Mouse (Mus musculus) CH12.LX (cell line): ENCODE results near the gene Bpifa6. TPM values are rescaled to one million over a fixed set of nuclear protein-coding genes. Genes with fewer than 3 reads are reported as not detected.

ENCODE experiments used
- polyA plus RNA-seq: library from polyadenylated mRNA; unstranded; fragments of >175 nt; gene quantifications from 2 replicates; pipeline ENCODE4 v1.2.1, GENCODE M21; 2012; ENCODE audit warnings: low read depth; ENCODE audit not compliant: insufficient read length
- total RNA-seq, 2 experiments: library from RNA; depleted of rRNA; stranded (reverse); fragments of 300-350 nt in 1 of 2; fragments of >200 nt in 1 of 2; gene quantifications; 2 replicates each; pipeline ENCODE4 v1.2.3; 2012 to 2014

The Bpifa6 gene
- total and polyA plus RNA-seq, 3 experiments: not detected

Other genes with a start within 250 kb of the Bpifa6 start
- 30.8 and 44.7 TPM in 2 replicates for gene Mapre1, start 233.7 kb upstream of the Bpifa6 start, total RNA-seq (2012; rRNA removed)
- 136 and 163 TPM in 2 replicates for gene Mapre1, start 233.7 kb upstream of the Bpifa6 start, total RNA-seq (2014; rRNA removed)
- 134 and 148 TPM in 2 replicates for gene Mapre1, start 233.7 kb upstream of the Bpifa6 start, polyA plus RNA-seq
- 0.21 and 0.42 TPM in 2 replicates for gene Efcab8, start 195.0 kb upstream of the Bpifa6 start, total RNA-seq (2012; rRNA removed)
- 0.08 TPM in 1 of 2 replicates, not detected in the other for gene Efcab8, start 195.0 kb upstream of the Bpifa6 start, total RNA-seq (2014; rRNA removed)
- 0.15 and 0.39 TPM in 2 replicates for gene Efcab8, start 195.0 kb upstream of the Bpifa6 start, polyA plus RNA-seq
- 0.30 TPM in 1 of 2 replicates, not detected in the other for gene Sun5, start 103.9 kb upstream of the Bpifa6 start, total RNA-seq (2012; rRNA removed)
- not detected in 2 replicates for gene Sun5, start 103.9 kb upstream of the Bpifa6 start, total RNA-seq (2014; rRNA removed)
- not detected in 2 replicates for gene Sun5, start 103.9 kb upstream of the Bpifa6 start, polyA plus RNA-seq
- gene Bpifb2, start 99.9 kb upstream of the Bpifa6 start, total RNA-seq (2012; rRNA removed): not detected in 2 replicates
- gene Bpifb2, start 99.9 kb upstream of the Bpifa6 start, total RNA-seq (2014; rRNA removed): not detected in 2 replicates
- not detected in 2 replicates for gene Bpifb2, start 99.9 kb upstream of the Bpifa6 start, polyA plus RNA-seq
- not detected in 2 replicates for gene Bpifb6, start 74.6 kb upstream of the Bpifa6 start, total RNA-seq (2012; rRNA removed)
- not detected in 2 replicates for gene Bpifb6, start 74.6 kb upstream of the Bpifa6 start, total RNA-seq (2014; rRNA removed)
- not detected in 2 replicates for gene Bpifb6, start 74.6 kb upstream of the Bpifa6 start, polyA plus RNA-seq
- not detected in 2 replicates for gene Bpifb3, start 56.7 kb upstream of the Bpifa6 start, total RNA-seq (2012; rRNA removed)
- gene Bpifb3, start 56.7 kb upstream of the Bpifa6 start, total RNA-seq (2014; rRNA removed): not detected in 2 replicates
- not detected in 2 replicates for gene Bpifb3, start 56.7 kb upstream of the Bpifa6 start, polyA plus RNA-seq
- not detected in 2 replicates for gene Bpifb4, start 36.7 kb upstream of the Bpifa6 start, total RNA-seq (2012; rRNA removed)
- not detected in 2 replicates for gene Bpifb4, start 36.7 kb upstream of the Bpifa6 start, total RNA-seq (2014; rRNA removed)
- gene Bpifb4, start 36.7 kb upstream of the Bpifa6 start, polyA plus RNA-seq: not detected in 2 replicates
- not detected in 2 replicates for gene Bpifa2, start 33.3 kb downstream of the Bpifa6 start, total RNA-seq (2012; rRNA removed)
- not detected in 2 replicates for gene Bpifa2, start 33.3 kb downstream of the Bpifa6 start, total RNA-seq (2014; rRNA removed)
- gene Bpifa2, start 33.3 kb downstream of the Bpifa6 start, polyA plus RNA-seq: not detected in 2 replicates
- not detected in 2 replicates for gene Bpifa3, start 155.4 kb downstream of the Bpifa6 start, total RNA-seq (2012; rRNA removed)
- not detected in 2 replicates for gene Bpifa3, start 155.4 kb downstream of the Bpifa6 start, total RNA-seq (2014; rRNA removed)
- not detected in 2 replicates for gene Bpifa3, start 155.4 kb downstream of the Bpifa6 start, polyA plus RNA-seq
- gene Bpifa1, start 167.9 kb downstream of the Bpifa6 start, total RNA-seq (2012; rRNA removed): not detected in 2 replicates
- gene Bpifa1, start 167.9 kb downstream of the Bpifa6 start, total RNA-seq (2014; rRNA removed): not detected in 2 replicates
- not detected in 2 replicates for gene Bpifa1, start 167.9 kb downstream of the Bpifa6 start, polyA plus RNA-seq
- gene Bpifa5, start 187.7 kb downstream of the Bpifa6 start, total RNA-seq (2012; rRNA removed): not detected in 2 replicates
- not detected in 2 replicates for gene Bpifa5, start 187.7 kb downstream of the Bpifa6 start, total RNA-seq (2014; rRNA removed)
- not detected in 2 replicates for gene Bpifa5, start 187.7 kb downstream of the Bpifa6 start, polyA plus RNA-seq
- not detected in 2 replicates for gene Bpifb1, start 215.9 kb downstream of the Bpifa6 start, total RNA-seq (2012; rRNA removed)
- gene Bpifb1, start 215.9 kb downstream of the Bpifa6 start, total RNA-seq (2014; rRNA removed): not detected in 2 replicates
- not detected in 2 replicates for gene Bpifb1, start 215.9 kb downstream of the Bpifa6 start, polyA plus RNA-seq
- gene Bpifb5, start 248.8 kb downstream of the Bpifa6 start, total RNA-seq (2012; rRNA removed): not detected in 2 replicates
- not detected in 2 replicates for gene Bpifb5, start 248.8 kb downstream of the Bpifa6 start, total RNA-seq (2014; rRNA removed)
- not detected in 2 replicates for gene Bpifb5, start 248.8 kb downstream of the Bpifa6 start, polyA plus RNA-seq